Mouse (Mus musculus): ENCODE results near the gene Atp1b1. TPM values are rescaled to one million over a fixed set of nuclear protein-coding genes. Genes with fewer than 3 reads are reported as not detected.
A peak's percentile ranks its signal among the peaks of the same experiment; 100 is the strongest.

Atp1b1 gene
- polyA plus RNA-seq, 1 experiment from 2014 or later: 132 TPM

DNA sequence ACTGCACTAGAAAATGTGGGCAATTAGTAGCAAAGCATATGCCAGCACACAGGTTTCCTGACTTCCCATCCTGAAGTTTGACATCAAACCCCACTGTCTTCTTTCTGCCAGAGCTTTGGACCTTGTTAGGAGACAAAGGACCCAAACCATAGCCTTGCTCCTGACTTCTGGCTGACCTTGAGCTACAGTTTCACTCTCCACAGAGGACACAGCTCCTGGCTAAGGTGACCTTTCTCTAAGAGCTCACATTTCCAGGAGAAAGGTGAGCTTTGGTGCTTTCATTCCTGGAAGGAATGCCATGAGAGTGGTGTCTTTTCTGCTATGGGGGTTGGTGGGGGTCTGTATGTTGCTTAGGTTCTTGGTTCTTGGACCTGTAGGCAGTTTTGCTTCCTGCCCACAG lies 25.6 kb upstream of the Atp1b1 start:
- H3K27me3 ChIP-seq (replicated peaks; ENCODE audit: control insufficient read depth, insufficient read depth, low read length): no peaks in the 10 kb centered on the region
- H3K36me3 ChIP-seq (ENCODE audit: control insufficient read depth, insufficient read depth): no peaks in the 10 kb centered on the region
- H3K4me2 ChIP-seq (ENCODE audit: low read length): no peak overlapping the region
- no peaks in the 10 kb centered on the region for H3K9me3 ChIP-seq (ENCODE audit: control insufficient read depth, low read length)
- no peak overlapping the region for H3K4me3 ChIP-seq (replicated peaks; ENCODE audit: low read length)
- no peak overlapping the region for H3K9ac ChIP-seq (replicated peaks; ENCODE audit: low read depth, low read length)
- H3K27ac ChIP-seq (ENCODE audit: low read length): no peak overlapping the region
- no peak for ATAC-seq
- H3K4me1 ChIP-seq (replicated peaks; ENCODE audit: control insufficient read depth, insufficient read depth, low read length): no peaks in the 10 kb centered on the region

DNA sequence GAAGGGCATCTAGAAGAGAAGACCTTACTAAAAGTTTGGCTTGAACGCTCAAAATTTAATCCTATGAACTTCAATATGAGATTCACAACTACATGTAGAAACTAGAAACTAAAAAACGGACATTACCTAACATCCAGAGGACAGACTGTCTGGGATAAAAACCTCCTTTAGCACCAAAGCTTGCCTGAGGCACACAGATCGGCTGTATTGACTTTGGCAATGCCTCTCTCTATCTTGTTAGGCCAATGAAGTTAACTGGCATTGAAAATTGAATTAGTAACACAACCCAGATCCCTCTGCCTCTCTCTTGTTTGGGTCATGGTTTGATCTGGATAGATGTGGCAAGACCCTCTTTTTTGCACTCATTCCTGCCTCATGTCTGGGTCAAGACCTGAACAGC lies 24.7 kb upstream of the Atp1b1 start:
- no peak for ATAC-seq
- Histone ChIP-seq H3K36me3 (ENCODE audit: control insufficient read depth, insufficient read depth) (no peaks in the 10 kb centered on the region), H3K4me3 (replicated peaks; ENCODE audit: low read length) (no peak overlapping the region), H3K27ac (ENCODE audit: low read length) (no peak overlapping the region), H3K27me3 (replicated peaks; ENCODE audit: control insufficient read depth, insufficient read depth, low read length) (no peaks in the 10 kb centered on the region), H3K9me3 (ENCODE audit: control insufficient read depth, low read length) (no peaks in the 10 kb centered on the region), H3K4me2 (ENCODE audit: low read length) (no peak overlapping the region), H3K4me1 (replicated peaks; ENCODE audit: control insufficient read depth, insufficient read depth, low read length) (no peaks in the 10 kb centered on the region), H3K9ac (replicated peaks; ENCODE audit: low read depth, low read length) (no peak overlapping the region)
- WGBS: 89% methylated on average over 3 of the region's 3 CpGs

DNA sequence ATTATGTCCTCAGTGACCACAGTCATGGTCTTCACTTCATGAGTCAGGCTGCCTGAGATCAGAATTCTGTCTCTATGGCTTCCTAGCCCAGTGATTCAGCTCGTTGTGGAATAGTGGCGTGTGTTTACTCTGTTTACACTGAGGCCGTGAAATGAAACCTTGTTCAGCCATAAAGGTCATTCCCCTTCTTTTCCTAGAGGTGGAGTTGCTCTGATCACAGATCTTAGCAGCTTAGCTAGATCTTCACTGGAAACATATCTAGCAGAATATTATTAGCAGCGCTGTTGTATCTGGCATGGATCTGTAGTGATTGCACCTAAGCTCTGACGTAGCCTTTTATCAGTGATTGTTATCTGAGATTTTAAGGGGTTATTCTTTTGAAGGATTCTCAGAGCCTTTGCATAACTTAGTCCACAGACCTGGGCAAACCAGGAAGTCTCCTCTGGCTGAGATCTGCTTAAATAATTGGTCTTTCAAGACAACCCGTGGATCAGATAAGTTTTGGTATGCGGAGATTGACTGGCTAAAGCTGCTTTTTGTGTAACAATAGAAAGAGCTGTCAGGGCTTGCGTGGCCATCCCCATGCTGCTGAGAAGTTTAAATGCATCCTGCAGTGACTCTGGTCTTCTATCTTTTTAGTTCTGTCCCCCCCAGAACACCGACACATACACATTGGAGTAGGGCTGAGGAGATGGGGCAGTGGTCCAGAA lies 23.6 kb upstream of the Atp1b1 start:
- H3K4me1 ChIP-seq (replicated peaks; ENCODE audit: control insufficient read depth, insufficient read depth, low read length): no peaks in the 10 kb centered on the region
- H3K27me3 ChIP-seq (replicated peaks; ENCODE audit: control insufficient read depth, insufficient read depth, low read length): no peaks in the 10 kb centered on the region
- H3K27ac ChIP-seq (ENCODE audit: low read length): no peak overlapping the region
- WGBS: 62% methylated on average over 9 of the region's 9 CpGs
- no peaks in the 10 kb centered on the region for H3K36me3 ChIP-seq (ENCODE audit: control insufficient read depth, insufficient read depth)
- ATAC-seq: no peak
- H3K4me2 ChIP-seq (ENCODE audit: low read length): no peak overlapping the region
- no peaks in the 10 kb centered on the region for H3K9me3 ChIP-seq (ENCODE audit: control insufficient read depth, low read length)
- H3K4me3 ChIP-seq (replicated peaks; ENCODE audit: low read length): no peak overlapping the region
- no peak overlapping the region for H3K9ac ChIP-seq (replicated peaks; ENCODE audit: low read depth, low read length)

DNA sequence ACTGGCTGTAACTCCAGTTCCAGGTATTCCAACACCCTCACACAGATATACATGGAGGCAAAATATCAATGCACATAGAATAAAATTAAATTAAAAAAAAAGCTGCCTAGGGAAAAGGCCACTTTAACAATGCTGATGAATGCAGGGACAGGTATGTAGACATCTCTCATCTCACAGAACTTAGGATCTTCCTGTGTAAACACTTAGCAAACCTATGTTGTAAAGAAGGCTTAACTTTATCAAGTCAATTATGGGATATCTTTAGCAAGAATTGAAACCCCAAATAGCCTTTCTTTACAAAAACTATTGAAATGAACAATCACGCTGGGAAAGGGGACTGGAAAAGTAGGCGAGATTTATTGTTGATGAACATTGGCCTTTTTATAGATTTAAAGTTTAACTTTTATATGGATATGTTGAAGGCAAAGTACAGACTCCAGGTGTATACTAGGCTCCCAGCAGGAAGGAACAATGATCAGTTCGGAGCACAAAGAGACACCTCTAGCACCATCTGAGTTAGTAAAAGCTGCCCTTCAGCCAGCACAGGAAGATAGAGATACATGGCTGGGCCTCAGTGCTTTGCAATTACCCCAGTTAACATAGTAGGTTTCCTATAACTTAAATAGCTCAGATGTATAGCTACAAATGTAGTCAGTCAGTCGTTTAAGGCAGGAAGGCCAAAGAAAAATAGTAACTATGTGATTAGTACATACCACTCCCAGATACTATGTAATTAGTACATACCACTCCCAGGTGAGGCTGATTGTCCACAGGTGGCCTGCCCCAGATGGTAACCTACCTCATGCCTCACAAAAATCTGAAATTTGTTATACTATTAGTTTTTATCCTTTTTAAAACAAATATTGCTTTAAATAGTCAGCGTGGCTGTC lies 22.8 kb upstream of the Atp1b1 start:
- Histone ChIP-seq H3K4me1 (replicated peaks; ENCODE audit: control insufficient read depth, insufficient read depth, low read length) (no peaks in the 10 kb centered on the region), H3K4me3 (replicated peaks; ENCODE audit: low read length) (no peak overlapping the region), H3K36me3 (ENCODE audit: control insufficient read depth, insufficient read depth) (no peaks in the 10 kb centered on the region), H3K27ac (ENCODE audit: low read length) (no peak overlapping the region), H3K9me3 (ENCODE audit: control insufficient read depth, low read length) (no peaks in the 10 kb centered on the region), H3K27me3 (replicated peaks; ENCODE audit: control insufficient read depth, insufficient read depth, low read length) (no peaks in the 10 kb centered on the region), H3K9ac (replicated peaks; ENCODE audit: low read depth, low read length) (no peak overlapping the region), H3K4me2 (ENCODE audit: low read length) (no peak overlapping the region)
- ATAC-seq: no peak
- WGBS: 86% methylated on average over 5 of the region's 5 CpGs

DNA sequence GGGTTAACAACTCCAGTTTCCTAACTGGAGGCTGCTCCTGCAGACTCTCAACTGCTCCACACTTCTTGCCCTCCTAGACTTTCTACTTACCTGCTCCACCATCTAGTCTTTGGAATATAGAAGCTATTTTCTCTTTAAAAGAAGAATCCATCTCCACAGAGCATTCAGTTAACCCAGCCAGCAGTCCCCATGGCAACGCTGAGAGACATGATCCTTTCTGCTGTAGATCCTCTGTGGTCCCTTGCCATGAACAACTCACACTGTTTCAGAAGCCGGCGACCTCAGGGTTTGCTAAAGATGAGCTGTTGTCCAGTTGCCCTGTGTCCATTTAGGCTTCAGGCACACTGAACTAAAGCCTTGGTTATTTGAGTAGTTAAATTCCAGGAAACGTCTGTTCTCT lies 17.7 kb upstream of the Atp1b1 start:
- H3K27ac ChIP-seq (ENCODE audit: low read length): no peak overlapping the region
- WGBS: 91% methylated on average over 4 of the region's 4 CpGs
- no peaks in the 10 kb centered on the region for H3K36me3 ChIP-seq (ENCODE audit: control insufficient read depth, insufficient read depth)
- no peak for ATAC-seq
- H3K4me3 ChIP-seq (replicated peaks; ENCODE audit: low read length): no peak overlapping the region
- H3K4me2 ChIP-seq (ENCODE audit: low read length): no peak overlapping the region
- no peaks in the 10 kb centered on the region for H3K27me3 ChIP-seq (replicated peaks; ENCODE audit: control insufficient read depth, insufficient read depth, low read length)
- H3K9ac ChIP-seq (replicated peaks; ENCODE audit: low read depth, low read length): no peak overlapping the region
- H3K9me3 ChIP-seq (ENCODE audit: control insufficient read depth, low read length): no peaks in the 10 kb centered on the region
- H3K4me1 ChIP-seq (replicated peaks; ENCODE audit: control insufficient read depth, insufficient read depth, low read length): peaks cover 5% of the 10 kb centered on the region; the same call in 1 of the 2 replicates

DNA sequence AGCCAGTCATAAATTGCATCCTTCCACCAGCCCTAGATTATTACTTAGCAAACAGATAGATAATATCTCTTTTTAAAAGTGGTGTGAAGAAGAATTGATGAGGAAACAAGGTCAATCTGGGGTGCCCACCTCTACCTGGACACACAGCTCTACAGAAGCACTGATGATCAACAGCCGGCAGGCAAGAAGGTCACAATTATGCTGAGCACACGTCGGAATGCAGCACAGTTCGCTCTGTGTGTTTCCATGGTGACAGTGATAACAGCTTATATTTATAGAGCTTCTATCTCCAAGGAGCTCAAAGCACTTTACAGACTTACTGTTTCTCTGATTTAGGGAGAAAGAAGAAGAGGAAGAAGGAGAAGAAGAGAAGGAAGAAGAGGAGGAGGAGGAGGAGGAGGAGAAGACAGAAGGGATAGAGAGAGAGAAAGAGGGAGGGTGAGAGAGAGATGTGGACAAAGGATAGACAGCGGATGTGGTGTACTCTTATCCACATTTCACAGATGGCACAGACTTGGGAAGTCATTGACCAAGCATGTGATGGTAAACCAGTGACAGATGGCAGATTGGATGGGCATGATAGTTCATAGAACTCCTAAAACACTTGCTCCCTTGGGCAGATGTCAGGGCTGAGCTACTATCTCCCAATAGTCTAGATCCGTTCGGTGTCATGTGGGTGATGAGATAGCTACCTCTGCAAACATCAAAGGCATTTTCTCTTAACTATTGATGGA lies 16.8 kb upstream of the Atp1b1 start:
- Histone ChIP-seq H3K4me1 (replicated peaks; ENCODE audit: control insufficient read depth, insufficient read depth, low read length) (peaks cover 5% of the 10 kb centered on the region; the same call in 1 of the 2 replicates), H3K27me3 (replicated peaks; ENCODE audit: control insufficient read depth, insufficient read depth, low read length) (no peaks in the 10 kb centered on the region), H3K9me3 (ENCODE audit: control insufficient read depth, low read length) (no peaks in the 10 kb centered on the region), H3K9ac (replicated peaks; ENCODE audit: low read depth, low read length) (no peak overlapping the region), H3K27ac (ENCODE audit: low read length) (peak overlapping the region; percentile 61), H3K4me3 (replicated peaks; ENCODE audit: low read length) (no peak overlapping the region), H3K4me2 (ENCODE audit: low read length) (no peak overlapping the region), H3K36me3 (ENCODE audit: control insufficient read depth, insufficient read depth) (no peaks in the 10 kb centered on the region)
- WGBS: 59% methylated on average over 7 of the region's 7 CpGs
- ATAC-seq: peak; percentile 90

DNA sequence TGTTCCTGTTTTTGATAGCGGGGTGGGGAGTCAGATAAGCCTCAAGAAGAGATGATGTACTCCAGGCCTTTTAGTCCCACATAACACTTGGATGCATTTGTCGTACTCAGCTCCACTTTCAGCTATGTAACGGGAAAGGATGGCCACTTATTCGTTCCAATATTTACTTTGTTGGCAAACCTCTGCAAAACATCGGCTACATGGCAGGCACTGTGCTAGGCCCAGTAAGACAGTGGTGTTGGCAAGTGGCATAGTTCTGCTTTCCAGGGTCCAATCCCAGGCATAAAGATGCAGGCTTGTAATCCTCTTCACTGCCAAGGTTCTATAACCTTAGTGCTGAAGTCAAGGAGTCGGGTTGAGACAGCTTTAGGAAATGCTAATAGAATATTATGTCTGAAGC lies 16.2 kb upstream of the Atp1b1 start:
- H3K9me3 ChIP-seq (ENCODE audit: control insufficient read depth, low read length): no peaks in the 10 kb centered on the region
- peak; percentile 26 for ATAC-seq
- H3K9ac ChIP-seq (replicated peaks; ENCODE audit: low read depth, low read length): no peak overlapping the region
- H3K4me1 ChIP-seq (replicated peaks; ENCODE audit: control insufficient read depth, insufficient read depth, low read length): peaks cover 5% of the 10 kb centered on the region; the same call in 1 of the 2 replicates
- no peaks in the 10 kb centered on the region for H3K36me3 ChIP-seq (ENCODE audit: control insufficient read depth, insufficient read depth)
- WGBS: 81% methylated on average over 6 of the region's 6 CpGs
- H3K4me3 ChIP-seq (replicated peaks; ENCODE audit: low read length): no peak overlapping the region
- peak overlapping the region; percentile 37; the same call in 1 of the 2 replicates for H3K27ac ChIP-seq (ENCODE audit: low read length)
- no peaks in the 10 kb centered on the region for H3K27me3 ChIP-seq (replicated peaks; ENCODE audit: control insufficient read depth, insufficient read depth, low read length)
- no peak overlapping the region for H3K4me2 ChIP-seq (ENCODE audit: low read length)

DNA sequence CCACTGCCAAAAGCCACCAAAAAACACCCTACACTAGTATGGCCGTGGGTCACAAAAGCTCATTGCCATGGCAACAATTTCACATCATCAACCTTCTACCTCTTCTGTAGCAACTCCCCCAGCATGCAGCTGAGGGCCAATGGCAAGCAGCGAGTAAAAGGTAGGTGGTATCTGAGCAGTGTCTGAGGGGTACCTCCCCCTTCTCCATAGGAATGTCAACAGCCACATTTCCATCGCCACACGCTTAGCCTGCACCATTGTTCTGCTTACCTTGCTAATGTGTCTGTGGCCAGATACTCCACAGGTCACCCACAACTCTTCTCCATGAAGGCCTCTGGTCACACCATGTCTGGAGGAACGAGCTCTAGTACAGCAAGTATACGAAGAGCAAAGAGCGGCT lies 15.2 kb upstream of the Atp1b1 start:
- no peak overlapping the region for H3K27ac ChIP-seq (ENCODE audit: low read length)
- H3K4me3 ChIP-seq (replicated peaks; ENCODE audit: low read length): no peak overlapping the region
- H3K4me1 ChIP-seq (replicated peaks; ENCODE audit: control insufficient read depth, insufficient read depth, low read length): peaks cover 5% of the 10 kb centered on the region; the same call in 1 of the 2 replicates
- no peak overlapping the region for H3K9ac ChIP-seq (replicated peaks; ENCODE audit: low read depth, low read length)
- no peak for ATAC-seq
- no peaks in the 10 kb centered on the region for H3K36me3 ChIP-seq (ENCODE audit: control insufficient read depth, insufficient read depth)
- WGBS: 93% methylated on average over 7 of the region's 7 CpGs
- no peaks in the 10 kb centered on the region for H3K27me3 ChIP-seq (replicated peaks; ENCODE audit: control insufficient read depth, insufficient read depth, low read length)
- no peak overlapping the region for H3K4me2 ChIP-seq (ENCODE audit: low read length)
- no peaks in the 10 kb centered on the region for H3K9me3 ChIP-seq (ENCODE audit: control insufficient read depth, low read length)

DNA sequence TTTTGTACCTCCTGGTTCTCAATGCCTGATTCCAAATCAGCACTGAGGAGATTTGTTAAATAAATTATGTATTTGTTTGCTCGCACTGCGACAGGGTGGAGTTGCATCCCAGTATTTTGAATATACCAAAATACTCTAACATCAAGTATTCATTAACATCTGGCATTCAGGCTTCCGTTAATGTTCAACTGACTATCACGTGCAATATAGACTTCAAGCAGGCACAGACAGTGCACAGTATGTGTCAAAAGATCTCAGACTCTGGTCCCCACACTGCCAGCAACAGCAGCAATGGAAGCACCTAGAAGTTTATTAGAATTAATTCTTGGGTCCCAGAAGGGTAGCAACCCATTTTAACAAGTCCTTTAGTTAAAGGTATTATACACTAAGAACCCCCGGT lies 13.5 kb upstream of the Atp1b1 start:
- Histone ChIP-seq H3K36me3 (ENCODE audit: control insufficient read depth, insufficient read depth) (no peaks in the 10 kb centered on the region), H3K9me3 (ENCODE audit: control insufficient read depth, low read length) (no peaks in the 10 kb centered on the region), H3K4me3 (replicated peaks; ENCODE audit: low read length) (no peak overlapping the region), H3K4me2 (ENCODE audit: low read length) (no peak overlapping the region), H3K9ac (replicated peaks; ENCODE audit: low read depth, low read length) (no peak overlapping the region), H3K27ac (ENCODE audit: low read length) (no peak overlapping the region), H3K27me3 (replicated peaks; ENCODE audit: control insufficient read depth, insufficient read depth, low read length) (no peaks in the 10 kb centered on the region), H3K4me1 (replicated peaks; ENCODE audit: control insufficient read depth, insufficient read depth, low read length) (peaks cover 5% of the 10 kb centered on the region; the same call in 1 of the 2 replicates)
- 95% methylated on average over 5 of the region's 5 CpGs for WGBS
- ATAC-seq: no peak

Measured in forebrain, embryonic 16.5 days (tissue).